ENCODE assay signal across 22 mouse cellular contexts in the genomic region with DNA sequence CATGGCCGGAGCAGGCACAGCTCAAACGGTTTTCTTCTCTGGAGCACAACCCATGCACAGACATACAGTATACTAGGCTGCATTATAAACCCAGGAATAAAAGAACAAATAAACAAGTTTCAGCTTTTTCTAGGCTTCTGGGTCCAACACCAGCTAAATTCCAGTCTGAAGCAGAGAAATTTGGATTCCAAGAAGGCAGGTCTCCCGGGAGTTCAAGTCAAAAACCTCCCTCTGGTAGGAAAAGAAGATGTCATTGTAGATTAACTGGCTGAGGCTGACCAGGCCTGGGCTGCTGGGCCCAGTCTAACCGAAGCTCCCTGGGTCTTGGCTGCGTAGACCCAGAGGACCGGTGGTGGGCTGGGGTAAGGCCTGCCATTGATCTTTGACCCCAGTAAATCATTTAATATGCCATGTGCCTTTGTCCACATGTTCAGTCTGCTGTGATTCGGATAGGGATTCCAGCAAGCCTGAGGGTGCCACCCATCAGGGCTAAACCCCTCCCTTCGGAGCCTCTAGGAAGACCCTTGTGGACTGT. TPM values are rescaled to one million over a fixed set of nuclear protein-coding genes. Genes with fewer than 3 reads are reported as not detected.
A peak's percentile ranks its signal among the peaks of the same experiment; 100 is the strongest.
DNase-seq lines count a peak whose midpoint lies in the region; ATAC-seq lines count a peak whose summit lies in the region.
"Had no signal": no experiment of that assay in that cellular context is flagged by ENCODE, and none has a peak within 500 bp of the region (broad histone marks: within the 10 kb centered on the region; RNA-seq: fewer than 3 reads in every experiment).

No protein-coding gene starts in this region.

- no peaks in the 10 kb centered on the region for H3K9me3 ChIP-seq in heart, embryonic 11.5 days (replicated peaks; ENCODE audit: control insufficient read depth, low read length)
- H3K9me3 ChIP-seq in midbrain, embryonic 10.5 days (replicated peaks), result no peaks in the 10 kb centered on the region
- H3K9me3 ChIP-seq in midbrain, embryonic 16.5 days (replicated peaks; ENCODE audit: control insufficient read depth, low read length, poor library complexity, severe bottlenecking), result no peaks in the 10 kb centered on the region
- H3K9me3 ChIP-seq in limb, embryonic 12.5 days, result no peaks in the 10 kb centered on the region
- H3K9me3 ChIP-seq: G1E; neural tube, embryonic 13.5 days had no signal

- no peak overlapping the region for H3K4me2 ChIP-seq in heart, embryonic 11.5 days
- no peak overlapping the region for H3K4me2 ChIP-seq in midbrain, embryonic 16.5 days (ENCODE audit: low read length)
- H3K4me2 ChIP-seq in limb, embryonic 12.5 days, result no peak overlapping the region
- H3K4me2 ChIP-seq: hindbrain, embryonic 14.5 days; neural tube, embryonic 13.5 days had no signal

- WGBS in heart, embryonic 11.5 days (ENCODE audit: insufficient replicate concordance), result 71% methylated on average over 8 of the region's 8 CpGs
- 67% methylated on average over 8 of the region's 8 CpGs for WGBS in midbrain, embryonic 10.5 days
- 62% methylated on average over 8 of the region's 8 CpGs for WGBS in midbrain, embryonic 16.5 days
- 42% methylated on average over 8 of the region's 8 CpGs for WGBS in limb, embryonic 12.5 days

- no peaks in the 10 kb centered on the region for H3K36me3 ChIP-seq in heart, embryonic 11.5 days (ENCODE audit: control insufficient read depth, insufficient read depth, low read length)
- H3K36me3 ChIP-seq in midbrain, embryonic 10.5 days, result no peaks in the 10 kb centered on the region
- H3K36me3 ChIP-seq in midbrain, embryonic 16.5 days (ENCODE audit: control insufficient read depth, insufficient read depth, low read length), result no peaks in the 10 kb centered on the region
- no peaks in the 10 kb centered on the region for H3K36me3 ChIP-seq in limb, embryonic 12.5 days
- H3K36me3 ChIP-seq: G1E; neural tube, embryonic 13.5 days had no signal

- no peaks in the 10 kb centered on the region for H3K27me3 ChIP-seq in heart, embryonic 11.5 days (ENCODE audit: control insufficient read depth, insufficient read depth, low read length)
- H3K27me3 ChIP-seq in midbrain, embryonic 10.5 days (ENCODE audit: low read depth, poor library complexity, severe bottlenecking), result peaks cover 60% of the 10 kb centered on the region
- H3K27me3 ChIP-seq in midbrain, embryonic 16.5 days (ENCODE audit: control insufficient read depth, insufficient read depth, low read depth, low read length), result peaks cover 10% of the 10 kb centered on the region
- H3K27me3 ChIP-seq in limb, embryonic 12.5 days, result peaks cover 6% of the 10 kb centered on the region; the same call in 1 of the 2 replicates

- H3K27ac ChIP-seq in heart, embryonic 11.5 days (ENCODE audit: low read depth, low read length), result no peak overlapping the region
- H3K27ac ChIP-seq in midbrain, embryonic 10.5 days (replicated peaks), result 0 out of 2 replicates have a peak overlapping the region, but pooled peaks have one; percentile 28
- H3K27ac ChIP-seq in midbrain, embryonic 16.5 days (ENCODE audit: low read length), result no peak overlapping the region
- peak overlapping the region; percentile 17; the same call in 1 of the 2 replicates for H3K27ac ChIP-seq in limb, embryonic 12.5 days
- H3K27ac ChIP-seq: hindbrain, embryonic 14.5 days; neural tube, embryonic 13.5 days had no signal

- no peak overlapping the region for H3K4me3 ChIP-seq in heart, embryonic 11.5 days (ENCODE audit: low read depth, low read length)
- no peak overlapping the region for H3K4me3 ChIP-seq in midbrain, embryonic 10.5 days
- no peak overlapping the region for H3K4me3 ChIP-seq in midbrain, embryonic 16.5 days (ENCODE audit: low read depth, low read length)
- H3K4me3 ChIP-seq in limb, embryonic 12.5 days (replicated peaks), result no peak overlapping the region
- H3K4me3 ChIP-seq: neural tube, embryonic 13.5 days had no signal

- ATAC-seq in heart, embryonic 11.5 days (replicated peaks; ENCODE audit: insufficient number of reproducible peaks, low FRiP score, low TSS enrichment), result no peak
- no peak for ATAC-seq in midbrain, embryonic 16.5 days
- ATAC-seq in limb, embryonic 12.5 days (ENCODE audit: insufficient number of reproducible peaks, insufficient read depth, low FRiP score, low TSS enrichment, low read depth), result no peak
- ATAC-seq: forebrain, postnatal 0 days; liver, postnatal 0 days had no signal

- DNase-seq in heart, adult 11 months, result peak; percentile 68
- no peak for DNase-seq in midbrain, embryonic 10.5 days (ENCODE audit: low spot score)
- peak; percentile 51 for DNase-seq in embryo, embryonic 10.5 days (ENCODE audit: low spot score)
- no peak for DNase-seq in spleen, adult 18-20 months
- no peak for DNase-seq in c-Kit-positive CD71-positive TER-119-positive erythroid progenitor cells, embryonic 14.5 days (ENCODE audit: low spot score)
- DNase-seq: cerebellum, adult 8-10 months; forebrain, postnatal 0 days; heart, adult 18-20 months; heart, postnatal 36 days; liver, postnatal 0 days; lung, postnatal 10 days; thymus, postnatal 4 days had no signal

- H3K9ac ChIP-seq in heart, embryonic 11.5 days (ENCODE audit: low read depth, low read length), result no peak overlapping the region
- no peak overlapping the region for H3K9ac ChIP-seq in midbrain, embryonic 16.5 days (ENCODE audit: low read depth, low read length)
- no peak overlapping the region for H3K9ac ChIP-seq in limb, embryonic 12.5 days (replicated peaks)
- H3K9ac ChIP-seq: forebrain, postnatal 0 days; hindbrain, embryonic 14.5 days; liver, postnatal 0 days; neural tube, embryonic 13.5 days had no signal

- peaks cover 10% of the 10 kb centered on the region for H3K4me1 ChIP-seq in heart, embryonic 11.5 days (ENCODE audit: control insufficient read depth, insufficient read depth, low read length)
- peaks cover 45% of the 10 kb centered on the region for H3K4me1 ChIP-seq in midbrain, embryonic 10.5 days
- H3K4me1 ChIP-seq in midbrain, embryonic 16.5 days (ENCODE audit: control insufficient read depth, insufficient read depth, low read length), result no peaks in the 10 kb centered on the region
- H3K4me1 ChIP-seq in limb, embryonic 12.5 days (replicated peaks), result peaks cover 17% of the 10 kb centered on the region

RNA-seq across cellular contexts. Expression of a gene that starts 31.0 kb away (rescaled TPM):
- polyA plus RNA-seq in heart, embryonic 11.5 days (2014; fragmentation: Nextera tagmentation; extraction: Ambion mirVana), result 2.7 and 4.2 TPM in 2 replicates
- polyA plus RNA-seq in midbrain, embryonic 10.5 days (2016; fragmentation: Nextera tagmentation; extraction: Ambion mirVana), result 3.3 and 3.9 TPM in 2 replicates
- polyA plus RNA-seq in midbrain, embryonic 16.5 days (2015; fragmentation: Nextera tagmentation; extraction: Ambion mirVana), result 4.2 and 5.6 TPM in 2 replicates
- polyA plus RNA-seq in limb, embryonic 12.5 days (2016; fragmentation: Nextera tagmentation; extraction: Ambion mirVana), result 6.8 and 7.2 TPM in 2 replicates

RNA-seq across cellular contexts. Expression of a gene that starts 51.6 kb away (rescaled TPM):
- polyA plus RNA-seq in heart, embryonic 11.5 days (2014; fragmentation: Nextera tagmentation; extraction: Ambion mirVana), result 0.66 and 0.73 TPM in 2 replicates
- polyA plus RNA-seq in midbrain, embryonic 10.5 days (2016; fragmentation: Nextera tagmentation; extraction: Ambion mirVana), result 25.5 and 28.8 TPM in 2 replicates
- 0.23 and 1.2 TPM in 2 replicates for polyA plus RNA-seq in midbrain, embryonic 16.5 days (2015; fragmentation: Nextera tagmentation; extraction: Ambion mirVana)
- polyA plus RNA-seq in limb, embryonic 12.5 days (2016; fragmentation: Nextera tagmentation; extraction: Ambion mirVana), result 16.1 and 18.3 TPM in 2 replicates
- polyA plus RNA-seq: embryonic facial prominence, embryonic 14.5 days; G1E; intestine, embryonic 14.5 days; liver, adult 2 months; liver, postnatal 0 days; neural tube, embryonic 13.5 days; small intestine, adult 2 months had no signal

RNA-seq across cellular contexts. Expression of a gene that starts 58.3 kb away (rescaled TPM):
- polyA plus RNA-seq in heart, embryonic 11.5 days (2014; fragmentation: Nextera tagmentation; extraction: Ambion mirVana), result 11.4 and 13.6 TPM in 2 replicates
- 7.5 and 9.4 TPM in 2 replicates for polyA plus RNA-seq in midbrain, embryonic 10.5 days (2016; fragmentation: Nextera tagmentation; extraction: Ambion mirVana)
- polyA plus RNA-seq in midbrain, embryonic 16.5 days (2015; fragmentation: Nextera tagmentation; extraction: Ambion mirVana), result 7.9 TPM in 2 replicates
- 12.2 and 12.8 TPM in 2 replicates for polyA plus RNA-seq in limb, embryonic 12.5 days (2016; fragmentation: Nextera tagmentation; extraction: Ambion mirVana)

Comparison
In these comparisons a context has a peak if more than half of its experiments do, and no peak if none do; other contexts are left out.
1. H3K27ac ChIP-seq: peak in midbrain, embryonic 10.5 days (single experiment) and limb, embryonic 12.5 days (single experiment); none in heart, embryonic 11.5 days (single experiment) and midbrain, embryonic 16.5 days (single experiment).
2. DNase-seq: peak in heart, adult 11 months (single experiment) and embryo, embryonic 10.5 days (single experiment); none in midbrain, embryonic 10.5 days (single experiment), spleen, adult 18-20 months (0 of 2) and c-Kit-positive CD71-positive TER-119-positive erythroid progenitor cells, embryonic 14.5 days (single experiment).